Mouse (Mus musculus): ENCODE data around the gene Akr1c14. TPM values are rescaled to one million over a fixed set of nuclear protein-coding genes. Genes with fewer than 3 reads are reported as not detected.

Akr1c14 gene
- polyA plus RNA-seq (2012; ENCODE audit: insufficient read depth, insufficient read length, missing spikeins), result not detected in 2 replicates

GRCm38 (mm10) chr13:4048719-4049118 lies at the start of gene Akr1c14:
TSS of gene Akr1c14 (plus strand) at chr13:4049011.
- Histone ChIP-seq H3K4me3 (ENCODE audit: insufficient read depth, low read length) (no peak within 1 kb of the TSS), H3K27ac (ENCODE audit: insufficient read depth, low read depth, low read length) (no peak within 1 kb of the TSS), H3K4me1 (ENCODE audit: control insufficient read depth, insufficient read depth, low read length) (no peaks in the 10 kb centered on the region)
- TF ChIP-seq POLR2A (IDR thresholded peaks at IDR 0.05; ENCODE audit: borderline replicate concordance, low read depth, low read length) (no peak), CTCF (IDR thresholded peaks at IDR 0.05; ENCODE audit: low read depth, low read length) (no peak)

DNA sequence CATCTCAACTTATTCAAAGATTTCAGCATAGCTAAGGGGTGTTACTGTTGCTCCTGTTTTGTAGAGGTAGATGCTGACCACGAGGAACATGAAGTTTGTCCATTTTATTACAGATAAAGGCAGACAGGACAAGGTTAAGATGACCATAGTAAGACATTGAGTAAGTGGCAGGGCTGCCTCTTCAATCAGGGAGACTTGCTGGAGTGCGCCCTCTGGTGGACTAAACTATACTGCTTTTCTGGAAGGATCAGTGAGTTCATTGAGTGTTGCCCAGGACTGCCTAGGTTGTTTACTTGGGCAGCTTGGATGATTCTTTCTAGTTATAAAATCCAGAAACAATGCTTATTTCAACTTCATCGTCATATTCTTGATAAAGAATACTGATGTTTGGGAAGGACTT lies 47.1 kb upstream of the Akr1c14 start:
- no peak overlapping the region for H3K27ac ChIP-seq (ENCODE audit: insufficient read depth, low read depth, low read length)
- no peak overlapping the region for H3K4me3 ChIP-seq (ENCODE audit: insufficient read depth, low read length)
- no peaks in the 10 kb centered on the region for H3K4me1 ChIP-seq (ENCODE audit: control insufficient read depth, insufficient read depth, low read length)
- no peak for TF ChIP-seq POLR2A (IDR thresholded peaks at IDR 0.05; ENCODE audit: borderline replicate concordance, low read depth, low read length)
- peak; percentile 54; the same call in 1 of the 2 replicates for TF ChIP-seq CTCF (IDR thresholded peaks at IDR 0.05; ENCODE audit: low read depth, low read length)

- TF ChIP-seq CTCF (IDR thresholded peaks at IDR 0.05; ENCODE audit: low read depth, low read length) (no peak), POLR2A (IDR thresholded peaks at IDR 0.05; ENCODE audit: borderline replicate concordance, low read depth, low read length) (no peak)
- Histone ChIP-seq H3K4me3 (ENCODE audit: insufficient read depth, low read length) (no peak overlapping the region), H3K4me1 (ENCODE audit: control insufficient read depth, insufficient read depth, low read length) (no peaks in the 10 kb centered on the region), H3K27ac (ENCODE audit: insufficient read depth, low read depth, low read length) (no peak overlapping the region)
Observed at GRCm38 (mm10) chr13:4010784-4011183, 38.0 kb upstream of the Akr1c14 start.

DNA sequence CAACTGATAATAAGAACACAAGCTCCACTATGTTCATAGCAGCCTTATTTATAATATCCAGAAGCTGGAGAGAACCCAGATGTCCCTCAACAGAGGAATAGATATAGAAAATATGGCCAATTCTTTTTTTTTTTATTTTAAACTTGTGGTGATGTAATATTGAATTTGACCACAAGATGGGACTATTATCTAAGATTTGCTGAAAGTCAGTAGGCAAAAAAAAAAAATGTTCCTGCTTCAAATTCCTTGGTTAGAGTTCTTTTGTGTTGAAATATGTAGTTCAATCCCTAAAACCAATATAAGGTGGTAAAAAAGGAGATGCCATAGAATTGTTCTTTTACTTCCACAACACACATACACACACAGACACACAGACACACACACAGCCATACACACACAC lies 35.0 kb upstream of the Akr1c14 start:
- no peak overlapping the region for H3K4me3 ChIP-seq (ENCODE audit: insufficient read depth, low read length)
- H3K27ac ChIP-seq (ENCODE audit: insufficient read depth, low read depth, low read length), result no peak overlapping the region
- no peaks in the 10 kb centered on the region for H3K4me1 ChIP-seq (ENCODE audit: control insufficient read depth, insufficient read depth, low read length)
- TF ChIP-seq CTCF (IDR thresholded peaks at IDR 0.05; ENCODE audit: low read depth, low read length) (no peak), POLR2A (IDR thresholded peaks at IDR 0.05; ENCODE audit: borderline replicate concordance, low read depth, low read length) (no peak)

GRCm38 (mm10) chr13:4029897-4030296 lies 18.9 kb upstream of the Akr1c14 start:
- TF ChIP-seq POLR2A (IDR thresholded peaks at IDR 0.05; ENCODE audit: borderline replicate concordance, low read depth, low read length) (no peak), CTCF (IDR thresholded peaks at IDR 0.05; ENCODE audit: low read depth, low read length) (no peak)
- Histone ChIP-seq H3K27ac (ENCODE audit: insufficient read depth, low read depth, low read length) (no peak overlapping the region), H3K4me3 (ENCODE audit: insufficient read depth, low read length) (no peak overlapping the region), H3K4me1 (ENCODE audit: control insufficient read depth, insufficient read depth, low read length) (no peaks in the 10 kb centered on the region)

- no peak overlapping the region for H3K27ac ChIP-seq (ENCODE audit: insufficient read depth, low read depth, low read length)
- H3K4me1 ChIP-seq (ENCODE audit: control insufficient read depth, insufficient read depth, low read length), result no peaks in the 10 kb centered on the region
- H3K4me3 ChIP-seq (ENCODE audit: insufficient read depth, low read length), result no peak overlapping the region
- TF ChIP-seq POLR2A (IDR thresholded peaks at IDR 0.05; ENCODE audit: borderline replicate concordance, low read depth, low read length), result no peak
- no peak for TF ChIP-seq CTCF (IDR thresholded peaks at IDR 0.05; ENCODE audit: low read depth, low read length)
Observed at GRCm38 (mm10) chr13:4032512-4032911, 16.3 kb upstream of the Akr1c14 start.

GRCm38 (mm10) chr13:4035052-4035451 lies 13.8 kb upstream of the Akr1c14 start:
- TF ChIP-seq CTCF (IDR thresholded peaks at IDR 0.05; ENCODE audit: low read depth, low read length) (no peak), POLR2A (IDR thresholded peaks at IDR 0.05; ENCODE audit: borderline replicate concordance, low read depth, low read length) (no peak)
- Histone ChIP-seq H3K4me3 (ENCODE audit: insufficient read depth, low read length) (no peak overlapping the region), H3K4me1 (ENCODE audit: control insufficient read depth, insufficient read depth, low read length) (no peaks in the 10 kb centered on the region), H3K27ac (ENCODE audit: insufficient read depth, low read depth, low read length) (no peak overlapping the region)

DNA sequence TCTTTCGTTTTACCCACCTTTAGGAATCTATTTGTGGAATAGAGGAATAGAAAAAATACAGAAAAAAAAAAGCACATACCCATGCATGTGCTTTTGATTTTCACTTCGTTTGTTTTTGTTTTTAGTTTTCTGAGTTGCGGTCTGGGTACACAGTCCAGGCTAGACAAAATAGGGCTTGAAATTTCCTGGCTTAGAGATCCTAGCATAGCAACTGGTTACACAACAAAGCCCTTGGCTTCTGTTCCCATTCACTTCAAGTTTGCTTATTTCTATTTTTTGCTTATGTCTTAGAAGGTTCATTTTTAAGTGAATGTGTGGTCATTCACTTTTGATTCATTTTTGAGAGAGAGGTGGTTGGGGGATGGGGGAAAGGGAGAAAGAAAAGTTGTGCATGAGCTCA lies 2.7 kb upstream of the Akr1c14 start:
- TF ChIP-seq CTCF (IDR thresholded peaks at IDR 0.05; ENCODE audit: low read depth, low read length), result no peak
- TF ChIP-seq POLR2A (IDR thresholded peaks at IDR 0.05; ENCODE audit: borderline replicate concordance, low read depth, low read length), result no peak
- no peaks in the 10 kb centered on the region for H3K4me1 ChIP-seq (ENCODE audit: control insufficient read depth, insufficient read depth, low read length)
- no peak overlapping the region for H3K4me3 ChIP-seq (ENCODE audit: insufficient read depth, low read length)
- H3K27ac ChIP-seq (ENCODE audit: insufficient read depth, low read depth, low read length), result no peak overlapping the region

DNA sequence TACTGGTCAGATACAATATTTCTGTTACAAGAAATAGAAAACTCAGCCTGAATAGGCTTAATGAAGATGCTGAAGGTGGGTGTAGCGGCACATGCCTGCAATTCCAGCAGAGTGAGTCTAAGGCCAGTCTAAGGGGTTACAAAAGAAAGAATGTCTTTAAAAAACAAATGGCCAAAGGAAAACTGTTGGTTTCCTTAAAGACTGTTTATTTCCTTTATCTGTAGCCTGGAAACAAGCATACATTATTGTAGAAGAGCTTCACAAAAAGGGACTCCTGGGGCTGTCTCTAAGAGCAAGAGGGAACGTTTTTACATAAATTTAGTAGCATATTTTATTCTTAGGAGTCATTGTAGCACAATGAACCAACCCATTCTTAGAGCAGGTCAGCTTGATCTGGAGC lies 2.0 kb upstream of the Akr1c14 start:
- no peak overlapping the region for H3K27ac ChIP-seq (ENCODE audit: insufficient read depth, low read depth, low read length)
- TF ChIP-seq CTCF (IDR thresholded peaks at IDR 0.05; ENCODE audit: low read depth, low read length), result no peak
- no peak for TF ChIP-seq POLR2A (IDR thresholded peaks at IDR 0.05; ENCODE audit: borderline replicate concordance, low read depth, low read length)

GRCm38 (mm10) chr13:4048226-4048625 lies 585 bp upstream of the Akr1c14 start:
- no peak overlapping the region for H3K27ac ChIP-seq (ENCODE audit: insufficient read depth, low read depth, low read length)
- H3K4me1 ChIP-seq (ENCODE audit: control insufficient read depth, insufficient read depth, low read length), result no peaks in the 10 kb centered on the region
- H3K4me3 ChIP-seq (ENCODE audit: insufficient read depth, low read length), result no peak overlapping the region
- no peak for TF ChIP-seq POLR2A (IDR thresholded peaks at IDR 0.05; ENCODE audit: borderline replicate concordance, low read depth, low read length)
- no peak for TF ChIP-seq CTCF (IDR thresholded peaks at IDR 0.05; ENCODE audit: low read depth, low read length)

More for the DNA sequence above, 2.0 kb upstream of the Akr1c14 start:
- H3K4me3 ChIP-seq (ENCODE audit: insufficient read depth, low read length), result no peak overlapping the region
- no peaks in the 10 kb centered on the region for H3K4me1 ChIP-seq (ENCODE audit: control insufficient read depth, insufficient read depth, low read length)

DNA sequence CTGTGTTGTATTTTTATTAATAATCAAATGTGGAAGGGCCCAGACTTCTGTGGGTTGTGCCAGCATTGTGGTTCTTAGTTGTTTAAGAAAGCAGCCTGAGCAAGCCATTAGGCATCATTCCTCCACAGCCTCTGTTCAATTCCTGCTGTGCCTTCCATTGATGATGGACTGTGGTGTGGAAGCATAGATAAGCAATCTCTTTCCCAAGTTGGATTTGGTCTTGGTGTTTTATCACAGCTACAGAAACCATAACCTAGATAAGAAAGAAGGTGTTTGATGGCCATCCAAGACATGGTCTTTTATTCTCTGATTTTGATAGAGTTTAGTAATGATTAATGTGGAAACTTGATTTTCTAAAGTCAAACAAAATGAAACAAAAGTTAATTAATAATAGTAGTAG lies 844 bp downstream of the Akr1c14 start:
- TF ChIP-seq CTCF (IDR thresholded peaks at IDR 0.05; ENCODE audit: low read depth, low read length), result no peak
- no peak for TF ChIP-seq POLR2A (IDR thresholded peaks at IDR 0.05; ENCODE audit: borderline replicate concordance, low read depth, low read length)
- Histone ChIP-seq H3K27ac (ENCODE audit: insufficient read depth, low read depth, low read length) (no peak overlapping the region), H3K4me1 (ENCODE audit: control insufficient read depth, insufficient read depth, low read length) (no peaks in the 10 kb centered on the region), H3K4me3 (ENCODE audit: insufficient read depth, low read length) (no peak overlapping the region)
